Mouse (Mus musculus) B cell, adult (primary cell): ENCODE data around the gene Gm5788. TPM values are rescaled to one million over a fixed set of nuclear protein-coding genes. Genes with fewer than 3 reads are reported as not detected.

ENCODE experiments used
- total RNA-seq: library from RNA; stranded (reverse); gene quantifications from 4 replicates; pipeline ENCODE4 v1.2.4, GENCODE M21; 2023; ENCODE audit not compliant: inconsistent age

Gene Gm5788
- not detected in 4 replicates for total RNA-seq

GRCm38 (mm10) chr12:87494421-87494820 lies at the start of gene Gm5788:
TSS of gene Gm5788 (plus strand) at chr12:87494721.

GRCm38 (mm10) chr12:87471964-87472786 lies 22.3 kb upstream of the Gm5788 start, which contains the start of gene Snw1:
TSS of gene Snw1 (minus strand) at chr12:87472274.

GRCm38 (mm10) chr12:87514016-87514415 lies 19.5 kb downstream of the Gm5788 start, which contains the start of gene Gm8300:
TSS of gene Gm8300 (plus strand) at chr12:87514316.

Other genes with a start within 250 kb of the Gm5788 start
- gene Vipas39, start 228.5 kb upstream of the Gm5788 start, total RNA-seq: 33.1 to 41.4 TPM (median 35.1 TPM) in 4 replicates
- 111 to 131 TPM (median 118 TPM) in 4 replicates for gene Ahsa1, start 228.2 kb upstream of the Gm5788 start, total RNA-seq
- not detected in 4 replicates for gene Ism2, start 195.0 kb upstream of the Gm5788 start, total RNA-seq
- gene Sptlc2, start 106.4 kb upstream of the Gm5788 start, total RNA-seq: 83.0 to 93.8 TPM (median 86.3 TPM) in 4 replicates
- gene Slirp, start 50.8 kb upstream of the Gm5788 start, total RNA-seq: 29.0 to 45.0 TPM (median 38.7 TPM) in 4 replicates
- gene Alkbh1, start 50.7 kb upstream of the Gm5788 start, total RNA-seq: 85.2 to 90.1 TPM (median 87.2 TPM) in 4 replicates
- 87.6 to 94.7 TPM (median 89.7 TPM) in 4 replicates for gene Snw1, start 22.4 kb upstream of the Gm5788 start, total RNA-seq
- not detected in 4 replicates for gene Gm8300, start 19.6 kb downstream of the Gm5788 start, total RNA-seq
- gene Oog1, start 108.0 kb downstream of the Gm5788 start, total RNA-seq: not detected in 4 replicates
- not detected in 4 replicates for gene Gm4027, start 124.1 kb downstream of the Gm5788 start, total RNA-seq
- gene Gm16381, start 149.9 kb downstream of the Gm5788 start, total RNA-seq: not detected in 4 replicates